Mouse (Mus musculus) adrenal gland, postnatal 14 days (tissue): ENCODE data around the gene Lypd6b. TPM values are rescaled to one million over a fixed set of nuclear protein-coding genes. Genes with fewer than 3 reads are reported as not detected.

Experiments used
- DNase-seq: peaks from one replicate; pipeline ENCODE4 v3.0.0; 2021; ENCODE audit warnings: mixed read lengths
- total RNA-seq: library from RNA; stranded (reverse); gene quantifications from 2 replicates; pipeline ENCODE4 v1.2.3, GENCODE M21; 2021

Lypd6b gene
- total RNA-seq, 1 experiment from 2014 or later: 0.15 TPM

GRCm38 (mm10) chr2:49770440-49770839, 17.0 kb upstream of the Lypd6b start:
- no peak for DNase-seq

GRCm38 (mm10) chr2:49771172-49771571, 16.3 kb upstream of the Lypd6b start:
- no peak for DNase-seq

- DNase-seq: no peak
Measured at GRCm38 (mm10) chr2:49773194-49773931, 14.1 kb upstream of the Lypd6b start.

GRCm38 (mm10) chr2:49774180-49774579, 13.3 kb upstream of the Lypd6b start:
- no peak for DNase-seq

- DNase-seq: no peak
Measured at GRCm38 (mm10) chr2:49775187-49775586, 12.3 kb upstream of the Lypd6b start.

DNA sequence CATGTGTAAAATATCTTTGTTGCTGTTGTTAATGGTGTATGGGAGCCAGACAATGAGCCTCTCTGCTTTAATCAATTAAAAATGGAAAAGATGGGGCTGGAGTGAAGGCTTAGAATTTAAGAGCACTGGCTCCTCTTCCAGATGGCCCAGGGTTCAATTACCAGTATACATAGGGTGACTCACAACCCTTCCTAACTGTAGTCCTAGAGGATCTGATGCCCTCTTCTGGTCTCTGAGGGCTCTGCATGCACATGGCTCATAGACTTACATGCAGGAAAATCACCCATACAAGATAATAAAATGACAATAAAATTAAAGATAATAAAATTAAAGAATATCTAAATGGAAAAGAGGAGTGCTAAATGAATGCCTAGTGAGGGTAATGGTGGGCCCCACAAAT, 11.8 kb upstream of the Lypd6b start:
- peak; percentile 23 for DNase-seq

DNA sequence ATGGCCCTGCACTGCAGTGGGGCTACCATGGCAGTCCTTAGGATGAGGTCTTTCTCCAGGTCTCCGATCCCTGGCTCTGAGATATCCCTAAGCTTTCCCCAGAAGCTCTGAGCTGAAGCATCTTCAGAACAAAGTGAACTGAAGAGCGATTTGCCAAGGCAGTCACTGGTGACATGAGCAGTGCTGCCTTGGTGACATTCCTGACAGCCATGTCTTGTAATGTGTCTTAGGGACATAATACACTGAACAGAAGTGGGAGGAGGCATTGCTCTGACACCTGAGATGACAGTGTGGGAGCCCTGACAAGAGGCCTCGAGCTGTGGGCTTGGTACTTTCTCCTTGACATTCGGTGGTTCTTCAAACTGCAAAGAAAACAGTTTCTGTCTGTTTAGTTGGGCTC, 11.1 kb upstream of the Lypd6b start:
- DNase-seq: no peak

- DNase-seq: no peak
Measured at GRCm38 (mm10) chr2:49788051-49788418, 547 bp downstream of the Lypd6b start.

DNA sequence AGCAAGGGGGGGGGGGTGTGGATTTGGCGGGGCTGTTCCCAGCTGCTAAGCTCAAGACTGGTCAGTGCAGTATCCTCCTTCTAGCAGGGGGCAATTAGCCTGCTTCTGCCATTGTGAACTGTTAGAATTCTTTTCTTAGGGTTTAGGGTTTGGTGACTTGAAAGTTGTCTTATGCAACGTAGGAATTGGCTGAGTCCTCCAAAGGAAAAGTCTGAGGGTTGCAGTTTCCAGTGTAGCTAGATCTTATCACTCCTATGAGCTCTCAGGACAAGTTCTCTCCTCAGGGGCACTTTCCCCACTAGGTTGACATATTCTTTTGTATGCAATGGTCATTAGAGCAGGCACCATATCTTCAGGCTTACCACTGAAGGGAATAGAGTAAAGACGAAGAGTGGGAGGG, 1.2 kb downstream of the Lypd6b start:
- DNase-seq: no peak

GRCm38 (mm10) chr2:49789078-49789477, 1.6 kb downstream of the Lypd6b start:
- DNase-seq: no peak

DNA sequence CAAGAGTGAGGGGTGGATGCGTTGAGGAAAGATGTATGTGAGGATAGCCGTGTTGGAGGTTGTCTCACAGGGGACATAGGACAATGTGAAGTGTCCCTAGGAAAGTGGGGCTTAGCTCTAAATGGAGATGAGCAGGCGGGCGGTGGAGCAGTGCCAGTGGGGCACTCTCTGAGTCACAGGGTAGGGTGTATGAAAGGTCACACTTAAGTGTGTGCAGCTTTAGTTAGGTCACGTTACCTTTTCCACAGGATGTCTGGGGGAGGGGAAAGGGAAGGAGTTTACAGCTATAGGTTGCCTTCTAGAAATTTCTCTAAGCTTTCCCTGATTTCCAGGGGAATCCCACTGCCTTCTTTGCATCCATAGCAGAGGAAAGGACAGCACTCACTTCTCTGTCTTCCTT, 2.0 kb downstream of the Lypd6b start:
- peak; percentile 20 for DNase-seq

DNA sequence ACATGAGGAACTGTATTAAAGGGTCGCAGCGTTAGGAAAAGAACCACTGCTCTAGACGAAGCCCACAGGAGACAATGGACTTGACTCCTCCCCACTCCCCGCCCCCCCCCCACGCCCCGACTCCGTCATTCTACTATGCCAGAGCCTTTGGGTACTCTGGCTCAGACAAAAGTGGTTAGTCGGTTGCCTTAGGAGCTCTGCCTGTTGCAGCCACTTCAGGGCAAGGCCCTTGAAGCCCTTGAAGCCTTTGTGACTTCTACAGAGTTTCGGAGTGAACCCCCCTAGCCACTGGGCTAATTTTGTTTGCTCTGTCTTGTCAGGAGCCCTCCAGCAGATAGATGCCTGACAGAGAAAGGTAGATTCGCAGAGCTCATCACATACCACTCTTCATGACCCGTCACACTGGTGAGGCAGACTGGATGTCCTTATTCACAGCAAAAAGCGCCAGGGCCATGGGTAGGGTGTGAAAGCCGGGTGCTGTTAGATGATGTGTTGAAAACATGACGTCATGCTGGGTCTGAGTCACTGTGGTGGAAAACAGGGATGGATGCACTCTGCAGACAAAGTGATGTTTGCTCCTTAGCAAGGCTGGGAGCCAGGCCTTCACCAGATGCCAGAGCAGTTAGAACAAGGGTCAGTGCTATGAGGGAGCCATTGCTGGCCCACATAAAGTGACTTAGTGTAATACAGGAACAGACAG, 10.1 kb downstream of the Lypd6b start:
- DNase-seq: no peak

GRCm38 (mm10) chr2:49804448-49804847, 17.0 kb downstream of the Lypd6b start:
- DNase-seq: no peak

DNA sequence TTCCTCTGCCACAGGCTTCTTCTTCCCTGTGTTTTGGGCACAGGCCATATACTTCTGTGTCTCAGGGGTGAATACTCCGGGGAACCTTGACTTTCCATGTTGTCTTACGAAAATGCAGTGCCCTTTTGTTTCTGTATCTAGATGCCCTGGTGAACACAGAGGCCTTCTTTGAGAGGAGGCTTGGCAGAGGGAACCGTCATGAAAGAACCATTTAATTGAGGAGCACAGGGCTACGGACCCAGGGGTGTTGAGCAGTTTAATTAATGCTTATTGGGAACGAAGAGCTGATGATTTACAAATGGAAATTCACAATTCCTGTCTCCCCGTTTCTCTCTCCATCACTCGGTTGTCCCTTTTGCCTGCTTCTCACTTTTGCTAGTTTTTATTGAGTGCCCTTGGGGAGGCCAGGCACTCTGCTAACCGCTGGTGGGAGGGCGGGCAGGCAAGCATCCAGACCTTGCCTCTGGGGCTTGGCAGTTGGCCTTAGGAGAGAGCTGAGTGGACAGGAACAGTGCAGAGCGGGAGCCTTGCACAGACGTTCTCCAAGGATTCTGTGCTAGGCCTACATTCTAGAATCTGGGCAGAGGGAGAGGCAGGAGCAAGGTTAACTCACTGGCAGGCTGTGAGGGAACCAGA, 18.4 kb downstream of the Lypd6b start:
- peak; percentile 77 for DNase-seq

GRCm38 (mm10) chr2:49809496-49809895, 22.0 kb downstream of the Lypd6b start:
- DNase-seq: no peak

- no peak for DNase-seq
Measured at GRCm38 (mm10) chr2:49811420-49811819, 23.9 kb downstream of the Lypd6b start.

- peak; percentile 78 for DNase-seq
Measured at GRCm38 (mm10) chr2:49811871-49812363, 24.4 kb downstream of the Lypd6b start.

DNA sequence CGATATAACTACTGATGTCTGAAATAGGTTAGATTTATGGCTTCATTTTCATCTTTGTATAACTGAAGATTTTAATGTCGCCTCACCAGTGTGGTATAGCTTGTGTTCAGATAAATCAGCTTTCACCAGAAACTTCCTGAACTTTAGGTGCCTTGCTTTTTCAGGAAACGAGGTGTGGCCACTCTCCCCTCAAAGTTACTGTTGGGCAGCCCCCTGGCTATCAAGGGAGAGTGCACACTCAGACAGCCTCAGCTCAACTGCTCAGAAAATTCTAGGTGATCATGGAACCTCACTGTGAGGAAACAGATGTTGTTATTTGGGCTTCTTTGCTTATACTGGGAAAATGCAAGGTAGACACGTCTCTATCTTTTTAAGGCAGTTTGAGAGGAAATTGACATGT, 25.7 kb downstream of the Lypd6b start:
- no peak for DNase-seq

- DNase-seq: peak; percentile 49
Measured at GRCm38 (mm10) chr2:49814011-49814410, 26.5 kb downstream of the Lypd6b start.

- no peak for DNase-seq
Measured at GRCm38 (mm10) chr2:49815696-49816320, 28.3 kb downstream of the Lypd6b start.

- no peak for DNase-seq
Measured at GRCm38 (mm10) chr2:49816549-49816948, 29.1 kb downstream of the Lypd6b start.

DNA sequence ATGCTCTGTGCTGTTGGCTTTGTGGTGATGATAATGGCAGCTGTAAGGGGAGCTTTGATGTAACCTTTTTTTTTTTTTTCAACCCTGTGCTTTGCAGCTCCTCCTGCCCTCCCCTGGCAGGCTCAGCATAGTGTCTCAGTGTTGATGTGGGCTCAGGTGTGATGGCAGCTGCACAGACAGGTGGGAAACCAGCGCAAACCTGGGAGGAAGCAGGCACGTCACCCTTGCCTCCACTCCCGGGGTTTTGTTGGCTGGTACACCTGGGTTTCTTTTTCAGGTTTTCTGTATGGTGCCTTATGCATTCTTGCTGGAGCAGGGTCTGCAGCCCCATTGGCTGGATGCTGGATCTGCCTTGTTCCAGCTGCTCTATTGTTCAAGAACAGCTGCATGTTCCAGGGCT, 29.7 kb downstream of the Lypd6b start:
- no peak for DNase-seq

GRCm38 (mm10) chr2:49818126-49818525, 30.6 kb downstream of the Lypd6b start:
- no peak for DNase-seq
